Mouse (Mus musculus) neural tube, embryonic 14.5 days (tissue): Measurements from ENCODE around the gene Ggt7. TPM values are rescaled to one million over a fixed set of nuclear protein-coding genes. Genes with fewer than 3 reads are reported as not detected.

Source experiments
- polyA plus RNA-seq: library from polyadenylated mRNA; unstranded; fragments of >200 nt; fragmentation: Nextera tagmentation; extraction: Ambion mirVana; gene quantifications from 2 replicates; pipeline ENCODE4 v1.2.1, GENCODE M21; 2014

The Ggt7 gene
- polyA plus RNA-seq, 1 experiment from 2014 or later, result 37.7 TPM

Other genes starting within 250 kb of the Ggt7 start
- 536 and 680 TPM in 2 replicates for gene Map1lc3a, start 241.9 kb downstream of the Ggt7 start, polyA plus RNA-seq
- gene Pigu, start 160.8 kb downstream of the Ggt7 start, polyA plus RNA-seq, result 61.2 and 68.2 TPM in 2 replicates
- gene Trp53inp2, start 137.2 kb downstream of the Ggt7 start, polyA plus RNA-seq, result 79.4 and 102 TPM in 2 replicates
- 31.4 and 36.0 TPM in 2 replicates for gene Ncoa6, start 44.3 kb downstream of the Ggt7 start, polyA plus RNA-seq
- gene Acss2, start 289 bp downstream of the Ggt7 start, polyA plus RNA-seq, result 30.6 and 35.0 TPM in 2 replicates
- 14.9 and 15.1 TPM in 2 replicates for gene Gss, start 74.6 kb upstream of the Ggt7 start, polyA plus RNA-seq
- gene Myh7b, start 93.0 kb upstream of the Ggt7 start, polyA plus RNA-seq, result 0.50 and 0.52 TPM in 2 replicates
- 165 and 174 TPM in 2 replicates for gene Trpc4ap, start 174.1 kb upstream of the Ggt7 start, polyA plus RNA-seq
- 38.2 and 42.3 TPM in 2 replicates for gene Edem2, start 211.2 kb upstream of the Ggt7 start, polyA plus RNA-seq
- gene Gm17581, start 217.6 kb upstream of the Ggt7 start, polyA plus RNA-seq, result not detected in 2 replicates
- gene Procr, start 232.9 kb upstream of the Ggt7 start, polyA plus RNA-seq, result 1.2 and 3.9 TPM in 2 replicates